Mouse (Mus musculus) ES-CJ7 (cell line): ENCODE measurements at regions not wholly inside any gene's neighbourhood (a gene's known extent, or its start where the extent isn't known, plus 50 kb on each side); places are given as distances from the start of the nearest gene placed in this dataset.

ENCODE experiments used
- DNase-seq: peaks from one replicate; pipeline ENCODE4 v3.0.0; 2011; ENCODE audit warnings: low read depth, low spot score

DNA sequence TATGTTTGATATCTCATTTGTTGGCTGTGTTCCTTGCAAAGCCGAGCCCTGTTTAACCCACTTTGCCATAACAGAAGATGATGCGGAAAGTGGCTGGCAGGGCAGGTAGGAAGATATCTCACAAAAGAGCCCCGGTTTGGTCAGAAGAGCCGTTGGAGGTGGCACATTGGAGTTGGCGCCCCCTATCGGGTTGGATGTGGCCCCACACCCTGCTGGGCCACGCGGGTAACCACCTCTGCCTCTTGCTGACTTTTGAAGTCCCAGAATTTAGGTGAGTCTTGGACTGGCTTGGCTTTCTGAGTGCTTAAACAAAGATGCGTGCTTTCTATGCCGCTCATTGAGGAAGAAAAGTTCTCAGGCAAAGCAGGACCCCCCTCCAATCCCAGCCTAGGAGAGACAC lies 56.1 kb downstream of the Gm4791 start:
- DNase-seq: peak; percentile 42

DNA sequence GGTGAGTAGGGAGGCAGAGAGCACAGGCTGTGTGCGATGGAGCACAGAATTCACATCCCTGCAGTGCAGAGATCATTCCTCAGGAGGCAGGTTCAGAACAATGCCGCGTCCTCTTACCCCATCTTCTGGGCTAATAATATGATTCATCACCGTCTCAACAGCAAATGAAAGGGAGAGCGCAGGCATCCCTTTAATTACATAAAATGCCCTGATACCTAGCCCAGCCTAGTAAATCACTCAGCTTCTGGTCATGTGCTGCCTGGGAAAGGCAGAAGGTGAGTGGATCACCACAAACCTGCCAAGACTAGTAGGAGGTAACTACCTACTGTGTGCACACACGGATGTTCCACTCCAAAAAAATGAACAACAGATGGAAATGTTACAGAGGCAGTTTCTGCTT lies 57.0 kb downstream of the Gm4791 start:
- no peak for DNase-seq

DNA sequence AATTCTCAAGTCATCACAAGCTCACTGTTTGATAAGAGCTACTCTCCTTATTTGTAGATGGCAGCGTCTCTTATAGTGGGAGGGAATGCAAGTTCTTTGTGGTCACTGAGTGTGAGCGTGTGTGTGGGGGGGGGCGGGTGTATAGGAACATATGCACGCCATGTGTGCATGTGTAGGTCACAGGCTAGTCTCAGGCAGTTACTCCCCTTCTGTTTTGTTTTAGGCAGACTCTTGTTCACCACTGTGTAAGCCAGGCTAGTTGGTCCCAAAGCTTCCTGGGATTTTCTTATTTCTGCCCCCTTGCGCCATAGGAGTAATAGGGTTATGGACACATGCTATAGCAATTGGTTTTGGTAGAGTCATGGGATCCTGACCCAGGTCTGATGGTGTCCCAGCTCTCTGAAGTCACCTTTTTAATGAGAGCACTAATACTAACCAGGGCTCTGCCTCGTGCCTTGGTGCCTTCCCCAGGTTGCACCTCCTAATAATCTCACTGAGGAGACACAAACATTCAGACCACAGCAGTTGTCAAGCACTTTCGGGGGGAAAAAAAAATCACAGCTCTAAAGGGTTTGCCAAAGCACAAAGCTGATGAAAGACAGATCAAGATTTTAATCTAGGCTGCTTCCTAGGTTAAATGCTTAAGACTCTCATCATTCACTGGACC lies 60.9 kb downstream of the Gm4791 start:
- no peak for DNase-seq

DNA sequence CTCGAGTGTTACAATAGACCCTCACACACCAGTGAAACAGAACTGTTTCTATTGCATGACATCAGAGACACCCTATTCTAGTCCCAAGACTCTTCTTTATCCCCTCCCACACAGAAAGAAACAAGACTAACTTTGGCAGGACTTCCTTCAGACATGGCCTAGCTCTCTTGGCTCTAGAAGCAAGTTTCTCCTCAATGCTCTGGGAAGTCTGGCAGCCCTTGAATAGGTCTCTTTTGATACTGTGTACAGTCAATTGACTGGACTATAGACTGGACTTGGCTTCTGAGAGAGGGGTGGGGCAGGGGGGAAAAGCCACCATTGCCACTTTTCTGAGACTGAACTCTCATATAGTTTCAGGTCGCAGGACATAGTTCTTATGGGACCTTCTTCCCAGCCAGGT lies 62.2 kb downstream of the Gm4791 start:
- no peak for DNase-seq

DNA sequence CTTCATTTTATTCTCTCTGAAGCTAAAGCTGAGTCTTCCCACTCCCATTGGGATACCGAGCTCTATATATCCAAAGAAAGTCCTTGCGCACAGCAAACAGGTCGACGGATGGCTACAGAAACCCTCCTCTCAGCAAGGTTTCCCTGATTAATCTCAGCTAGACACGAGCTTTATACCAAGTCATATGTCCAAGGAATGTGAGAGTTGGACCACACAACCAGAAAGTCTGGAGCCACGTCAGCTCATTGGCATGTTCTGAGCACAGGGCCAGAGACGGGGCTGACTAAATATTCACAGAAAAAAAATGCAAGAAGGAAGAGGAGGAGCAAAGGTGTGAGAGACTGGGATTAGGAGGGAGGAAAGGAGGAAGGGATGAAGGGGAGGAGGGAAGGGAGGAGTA lies 64.0 kb downstream of the Gm4791 start:
- no peak for DNase-seq

DNA sequence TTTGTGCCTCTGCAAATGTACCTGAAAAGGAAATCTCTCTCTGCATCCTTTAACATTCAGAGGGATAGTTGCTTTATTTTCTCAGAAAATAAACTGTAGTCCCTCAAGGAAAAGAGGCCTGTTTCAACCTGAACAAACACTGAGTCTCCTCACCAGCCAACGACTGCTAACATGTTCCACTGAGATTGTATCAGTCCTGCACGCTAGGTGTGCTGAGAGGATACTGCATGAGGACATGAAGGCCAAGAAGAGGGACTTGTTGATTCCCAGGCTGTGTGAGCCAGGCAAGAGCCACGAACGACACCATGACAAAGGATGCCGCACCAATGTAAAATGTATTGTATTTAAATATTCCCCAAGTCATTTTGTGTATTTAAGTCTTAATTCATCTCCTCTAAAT lies 65.2 kb downstream of the Gm4791 start:
- DNase-seq: no peak

DNA sequence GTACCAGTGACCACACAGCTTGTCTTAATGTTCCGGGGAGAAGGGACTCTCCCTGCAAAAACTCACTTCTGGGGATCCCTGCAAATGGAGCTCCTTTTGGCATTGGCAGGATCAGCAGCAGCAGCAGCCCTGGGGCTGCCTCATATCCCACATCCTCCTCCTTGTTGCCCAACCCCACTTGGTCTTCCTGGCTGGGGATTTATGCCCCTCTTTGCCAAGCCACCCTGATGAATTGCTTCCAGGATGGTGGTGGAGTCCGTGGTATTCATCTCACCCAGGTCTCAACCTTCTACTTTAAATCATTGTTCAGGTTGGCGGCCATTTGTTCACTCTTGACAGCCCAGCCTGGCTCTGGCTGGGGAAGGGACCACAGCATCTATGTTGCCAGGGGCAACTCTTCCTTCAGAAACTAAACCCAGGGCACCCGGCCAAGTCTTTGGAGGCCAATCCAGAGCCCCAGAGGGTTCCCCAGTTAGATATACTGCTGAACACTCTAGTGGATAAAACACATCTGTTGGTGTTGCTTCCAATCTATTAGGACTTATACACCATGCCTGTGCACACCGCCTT lies 66.0 kb downstream of the Gm4791 start:
- no peak for DNase-seq

DNA sequence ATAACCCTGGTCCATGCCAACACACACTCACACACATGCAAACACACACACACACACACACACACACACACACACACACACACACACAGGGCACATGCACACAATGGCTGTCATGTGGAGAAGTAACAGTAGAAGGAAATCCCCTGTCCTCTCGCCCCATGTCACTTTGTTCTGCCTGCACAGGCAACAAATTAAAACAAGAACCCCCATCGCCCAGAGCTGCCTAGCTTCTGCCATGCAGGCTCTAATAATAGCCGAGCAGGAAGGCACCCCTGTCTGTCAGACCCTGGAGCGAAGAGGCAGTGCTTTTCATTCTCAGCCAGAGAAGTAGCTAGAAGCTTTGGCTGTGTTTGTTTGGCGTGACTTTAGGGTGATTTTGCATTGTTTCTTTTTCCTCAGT lies 70.9 kb downstream of the Gm4791 start:
- no peak for DNase-seq

DNA sequence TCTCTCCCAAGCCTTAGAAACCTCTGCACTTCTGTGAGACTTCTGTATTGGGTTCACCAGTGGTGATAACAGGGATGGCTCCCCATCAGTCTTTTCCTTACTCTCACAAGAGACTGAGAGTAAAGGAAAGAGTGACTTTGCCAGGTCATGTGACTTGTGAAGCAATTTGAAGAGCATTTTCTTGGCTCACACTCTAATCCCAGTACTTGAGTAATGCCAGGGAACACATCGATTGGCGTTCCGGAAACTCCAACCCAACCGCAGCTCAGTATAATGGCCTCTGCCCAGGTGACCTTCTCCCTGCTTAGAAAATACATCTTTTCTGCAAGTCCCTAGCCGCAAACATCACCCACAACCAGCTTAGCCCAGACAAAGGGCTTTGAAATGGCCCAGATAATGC lies 72.4 kb downstream of the Gm4791 start:
- no peak for DNase-seq

DNA sequence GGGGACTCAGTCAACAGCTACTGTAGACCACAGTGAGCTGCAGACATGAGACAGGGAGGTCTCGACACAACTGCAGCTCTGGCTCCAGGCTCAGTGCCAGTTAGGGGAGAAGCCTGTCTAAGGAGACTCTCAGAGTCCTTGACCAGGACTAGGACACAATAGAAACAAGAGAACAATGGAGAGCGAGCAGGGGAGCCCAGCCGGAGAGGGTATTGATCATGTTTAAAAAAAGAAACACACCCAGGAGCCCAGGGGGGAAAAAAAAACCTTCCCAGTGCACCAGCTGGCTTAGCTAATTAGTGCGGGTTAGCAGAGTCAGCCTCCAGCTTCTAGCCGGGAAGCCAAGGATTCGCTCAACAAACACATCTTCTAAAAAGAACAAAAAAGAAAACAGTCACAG lies 78.4 kb downstream of the Gm4791 start:
- peak; percentile 59 for DNase-seq

DNA sequence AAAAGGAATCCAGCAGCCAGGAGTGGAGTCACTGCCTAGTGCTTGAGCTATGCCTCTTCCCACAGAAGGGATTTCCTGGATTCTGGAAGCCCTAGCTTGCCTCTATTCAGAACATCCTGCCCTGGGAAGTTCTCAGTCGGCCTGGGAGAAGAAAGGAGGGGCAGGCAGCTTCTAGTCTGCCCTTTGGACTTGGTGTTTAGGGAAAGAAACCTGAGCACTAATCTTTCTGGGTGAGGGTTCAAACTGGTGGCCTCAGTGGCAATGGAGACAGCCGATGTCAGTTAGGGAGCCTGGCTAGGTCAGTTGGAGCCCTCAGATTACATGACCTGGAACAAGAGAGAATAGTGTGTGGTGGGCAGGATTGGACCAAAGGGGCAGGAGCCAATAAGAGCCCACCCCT lies 78.9 kb downstream of the Gm4791 start:
- DNase-seq: no peak

DNA sequence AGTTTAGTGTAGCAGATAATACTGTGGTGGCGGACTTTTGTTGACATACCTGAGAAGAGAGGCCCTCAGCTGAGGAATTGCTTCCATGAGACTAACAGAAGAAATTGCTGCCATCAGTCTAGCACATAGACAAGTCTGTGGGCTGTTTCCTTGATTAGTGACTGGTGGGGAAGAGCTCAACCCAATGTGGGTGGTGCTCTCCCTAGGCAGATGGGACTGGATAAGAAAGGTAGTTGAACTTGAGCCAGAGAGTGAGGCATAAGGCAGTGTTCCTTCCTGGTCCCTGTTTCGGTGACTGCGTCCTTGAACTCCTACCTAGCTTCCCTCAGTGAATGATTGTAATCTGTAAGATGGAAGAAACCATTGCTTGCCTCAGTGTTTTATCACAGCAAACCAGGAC lies 79.4 kb downstream of the Gm4791 start:
- DNase-seq: no peak

DNA sequence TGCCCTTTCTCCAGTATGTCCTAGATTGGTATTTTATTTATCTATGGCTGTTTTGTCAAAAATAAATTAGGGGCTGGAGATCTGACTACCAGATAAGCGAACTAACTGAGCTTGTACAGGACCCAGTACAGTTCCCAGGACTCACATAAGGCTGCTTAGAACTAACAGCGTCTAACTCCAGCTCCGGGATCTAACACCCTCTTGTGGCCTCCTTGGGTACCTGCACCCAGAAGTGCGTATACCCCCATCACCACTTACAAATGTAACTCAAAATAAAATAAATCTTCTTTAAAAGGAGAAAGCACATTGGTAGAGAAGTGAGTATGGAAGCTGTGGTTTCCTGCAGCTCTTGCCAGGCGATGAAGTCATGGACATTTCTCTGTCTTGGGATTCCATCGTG lies 82.9 kb downstream of the Gm4791 start:
- peak; percentile 31 for DNase-seq

DNA sequence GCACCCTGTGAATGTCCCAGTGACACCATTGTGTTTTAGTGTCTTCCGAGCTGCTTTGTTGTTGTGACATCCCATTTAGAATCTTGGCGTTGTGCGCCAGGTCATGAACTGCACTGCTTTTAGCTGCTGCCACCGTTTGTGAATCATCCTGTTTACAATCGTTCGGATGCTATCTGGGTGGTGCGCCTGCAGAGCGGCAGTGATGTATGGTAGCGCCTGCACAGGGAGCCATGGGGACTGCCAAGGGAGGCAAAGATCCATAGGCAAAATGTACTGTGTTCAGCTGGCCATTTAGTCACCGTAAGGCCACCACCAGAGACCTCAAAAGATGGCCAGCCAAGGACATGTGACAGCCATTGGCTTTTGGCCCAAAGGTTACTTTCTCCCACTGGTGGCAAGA lies 93.3 kb downstream of the Gm4791 start:
- DNase-seq: no peak

DNA sequence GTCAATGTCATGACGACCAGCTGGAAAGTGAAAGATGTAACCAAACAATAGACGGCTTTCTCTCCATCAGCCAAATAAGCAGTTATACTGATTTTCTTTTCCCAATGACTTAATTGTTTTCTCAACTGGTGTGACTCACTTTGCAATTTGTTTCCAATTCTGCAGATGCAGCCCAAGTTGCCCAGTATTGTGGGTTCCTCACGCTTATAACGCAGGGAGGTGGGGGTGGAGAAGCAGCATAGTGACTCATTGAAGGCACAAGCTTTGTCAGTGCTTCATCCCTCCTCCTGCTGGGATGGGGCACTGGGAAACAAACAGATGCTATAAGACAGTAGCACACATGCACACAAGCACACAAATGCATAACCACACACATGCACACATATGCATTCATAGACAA lies 97.1 kb downstream of the Gm4791 start:
- DNase-seq: no peak

DNA sequence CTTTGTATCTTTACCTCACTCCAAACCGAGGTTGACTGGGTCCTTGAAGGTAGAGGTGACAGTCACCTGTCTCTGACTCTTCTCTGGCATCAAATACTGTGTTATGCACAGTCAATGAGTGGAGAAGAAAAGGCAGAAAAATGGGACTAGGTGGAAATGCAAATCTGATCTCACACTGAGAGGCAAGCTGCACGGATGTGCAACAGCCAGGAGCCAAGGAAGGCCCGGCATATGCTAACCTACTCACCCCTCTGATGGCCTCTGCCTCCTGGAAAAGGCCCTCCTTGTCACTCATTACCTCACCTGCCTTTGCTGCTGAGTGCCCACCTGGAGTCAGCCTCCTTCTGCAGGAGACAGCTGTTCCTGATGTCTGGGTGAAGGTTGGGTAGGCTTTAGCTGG lies 104.8 kb downstream of the Gm4791 start:
- DNase-seq: no peak

DNA sequence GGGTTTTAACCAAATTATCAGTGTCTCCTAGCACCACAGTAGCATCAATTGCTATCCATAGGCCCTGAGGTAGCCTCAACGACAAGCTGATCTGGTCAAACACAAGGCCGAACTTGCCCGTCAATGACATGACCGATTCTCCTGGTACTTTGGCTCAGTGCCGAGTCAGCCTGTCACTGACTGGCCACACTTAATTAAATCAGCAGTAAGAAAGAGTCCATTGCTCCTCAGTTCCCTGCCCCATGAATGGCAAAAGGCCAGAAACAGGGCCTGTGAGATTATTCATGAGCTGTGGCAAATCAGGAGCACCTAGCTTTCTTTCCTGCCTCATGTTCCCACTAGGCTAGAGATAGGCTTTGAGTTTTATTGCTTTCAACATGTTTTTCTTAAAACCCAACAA lies 105.4 kb downstream of the Gm4791 start:
- no peak for DNase-seq

DNA sequence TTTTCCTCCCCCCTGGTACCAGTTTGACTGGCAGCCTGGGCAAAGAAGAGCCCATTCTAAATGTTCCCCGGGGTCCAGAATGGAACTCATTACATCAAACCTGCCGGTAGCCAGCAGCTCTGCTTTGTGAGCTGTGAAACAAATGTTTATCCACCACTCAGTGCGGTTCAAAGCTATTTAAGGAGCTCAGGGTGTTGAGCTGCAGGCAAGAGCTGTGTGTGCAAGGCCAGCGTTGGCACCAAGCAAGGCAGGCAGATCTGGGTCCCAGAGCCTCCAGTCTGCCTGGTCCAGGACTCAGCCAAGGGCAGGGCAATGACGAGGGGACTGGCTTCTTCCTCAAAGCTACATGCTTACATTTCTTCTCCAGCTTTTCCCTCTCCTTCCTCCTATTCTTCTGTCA lies 109.6 kb downstream of the Gm4791 start:
- DNase-seq: no peak

DNA sequence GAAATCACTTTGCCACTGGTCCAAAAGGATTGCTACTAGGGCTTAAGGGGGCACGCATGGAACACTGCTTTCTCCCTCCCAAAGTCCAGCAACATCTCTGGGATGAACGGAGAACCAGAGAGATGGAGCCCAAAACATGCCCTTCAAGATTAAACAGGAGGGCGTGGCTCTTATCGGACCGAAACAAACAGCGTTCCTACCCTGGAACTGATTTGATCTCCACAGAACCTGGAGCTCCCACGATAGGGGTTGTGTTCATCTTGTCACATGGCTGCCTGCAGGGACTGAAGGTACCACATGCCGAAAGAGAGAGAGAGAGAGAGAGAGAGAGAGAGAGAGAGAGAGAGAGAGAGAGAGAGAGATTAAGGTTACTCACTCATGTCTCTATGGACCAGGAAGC lies 120.7 kb downstream of the Gm4791 start:
- DNase-seq: no peak

DNA sequence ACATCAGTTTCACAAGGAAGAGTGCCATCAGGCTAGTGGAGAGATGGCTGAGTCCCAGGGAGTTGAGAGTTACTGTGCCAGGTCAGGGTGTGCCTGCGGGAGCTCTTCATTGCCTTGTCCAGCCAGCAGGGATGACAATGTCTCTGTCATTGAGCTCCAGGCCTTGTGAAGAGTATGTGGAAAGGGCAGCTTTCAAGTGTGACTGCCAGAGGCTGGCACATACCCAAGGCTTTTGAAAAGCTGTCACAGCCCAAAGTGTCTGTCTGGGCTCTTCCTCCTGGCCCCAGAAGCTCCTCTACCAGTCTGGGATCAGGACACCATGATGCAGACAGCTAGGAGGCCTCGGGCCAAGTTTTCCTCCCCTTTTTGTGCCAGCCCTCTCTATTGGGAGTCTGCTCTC lies 124.6 kb downstream of the Gm4791 start:
- DNase-seq: no peak

DNA sequence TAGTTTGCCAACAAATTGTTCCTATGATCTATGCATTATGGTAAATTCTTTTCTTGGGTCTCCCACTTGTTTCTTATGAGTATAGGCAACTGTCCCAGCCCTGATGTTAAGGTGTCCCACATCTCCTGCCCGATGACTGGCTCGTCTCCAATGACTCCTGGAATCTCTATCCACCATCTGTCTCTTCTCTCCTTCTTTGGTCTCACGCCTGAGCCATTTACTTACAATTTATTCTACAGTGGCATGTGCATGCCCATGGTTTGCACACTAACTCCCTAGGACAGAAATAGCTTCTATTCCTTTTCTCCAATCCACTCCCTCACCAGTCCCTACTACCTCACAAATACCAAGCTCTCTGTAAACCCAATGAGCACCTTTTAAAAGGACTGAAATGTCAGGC lies 127.0 kb downstream of the Gm4791 start:
- DNase-seq: no peak

DNA sequence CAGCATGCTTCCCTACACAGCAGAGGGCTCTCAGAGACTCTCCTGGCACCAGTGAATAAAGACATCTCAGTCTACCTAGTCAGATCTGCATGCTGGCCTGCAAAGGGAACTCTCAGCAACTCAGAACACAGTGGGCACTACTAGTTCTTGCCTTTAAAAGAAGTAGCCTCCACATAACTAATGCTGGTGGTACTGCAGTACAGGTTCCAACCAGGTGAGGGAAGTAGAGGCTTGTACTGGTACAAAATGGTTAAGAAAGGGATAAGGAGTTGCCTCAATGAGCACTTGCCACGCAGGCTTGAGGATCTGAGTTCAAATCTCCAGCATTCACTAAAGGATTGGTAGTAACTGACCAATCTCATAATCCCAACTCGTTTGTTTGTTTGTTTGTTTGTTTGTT lies 127.7 kb downstream of the Gm4791 start:
- DNase-seq: peak; percentile 64

DNA sequence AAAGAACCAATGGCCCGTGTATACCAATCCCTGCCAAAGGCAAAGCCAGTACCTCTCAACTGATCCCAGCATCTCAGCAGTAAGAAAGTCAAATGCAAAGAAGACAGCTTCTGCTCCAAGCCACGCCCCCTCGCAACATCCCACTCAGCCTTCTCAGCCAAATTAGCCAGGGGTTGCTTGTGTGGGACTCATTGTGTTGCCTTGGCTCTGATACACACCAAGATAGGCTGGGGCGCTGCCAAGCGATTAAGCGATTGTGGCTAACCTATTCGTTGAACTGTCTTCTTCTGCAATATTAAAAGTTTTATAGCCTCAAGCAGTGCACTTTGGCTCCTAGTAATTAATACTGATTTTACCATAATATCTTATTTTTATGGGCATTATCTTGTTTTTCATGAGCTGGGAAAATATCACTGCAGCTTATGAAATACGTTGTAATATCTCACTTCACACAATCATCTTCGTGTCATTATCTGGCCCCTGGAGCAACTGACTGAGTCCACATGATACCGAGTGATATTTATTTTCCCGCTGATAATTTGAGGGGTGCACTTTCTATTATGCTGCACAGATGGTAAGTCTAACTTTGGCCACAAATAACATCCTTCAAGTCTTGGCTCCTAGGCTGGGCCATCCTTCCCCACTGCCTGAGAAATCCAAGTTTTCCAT lies 129.3 kb downstream of the Gm4791 start:
- DNase-seq: no peak

DNA sequence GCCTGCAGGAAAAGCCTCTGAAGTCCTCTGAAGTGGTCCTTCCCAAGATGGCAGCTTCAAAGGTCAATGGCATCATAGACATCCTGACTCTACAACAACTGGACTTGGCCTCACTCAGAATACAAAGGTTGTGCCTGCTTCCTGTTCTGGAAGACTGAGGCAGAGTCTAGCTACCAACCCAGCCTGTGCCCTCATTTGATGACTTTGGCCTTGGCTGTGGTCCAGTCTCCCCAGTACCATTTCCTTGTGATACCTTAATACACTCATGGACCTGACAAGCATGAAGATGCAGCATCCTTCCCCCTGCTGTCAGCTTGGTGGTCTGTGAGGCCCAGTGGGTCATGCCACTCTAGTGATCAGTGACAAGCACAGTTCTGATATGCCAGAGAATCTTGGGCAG lies 130.6 kb downstream of the Gm4791 start:
- no peak for DNase-seq
